Mouse (Mus musculus): ENCODE results near the gene Sgsh. TPM values are rescaled to one million over a fixed set of nuclear protein-coding genes. Genes with fewer than 3 reads are reported as not detected.

Sgsh gene
- polyA plus RNA-seq, 1 experiment from 2014 or later, result 4.1 TPM

MicroRNAs encoded within 50 kb of the gene (microRNA counts, 519-probe panel; counts per million panel counts)
- microRNA mmu-miR-1932, result 386 counts per million, percentile 18 among the panel's probes with 10 or more counts

Small RNAs within 50 kb of the gene (microRNA-seq; reads per million reads assigned to microRNA genes)
- not detected for gene Mir1932

Other genes starting within 250 kb of the Sgsh start
- 47.7 and 56.7 TPM in 2 replicates for gene Tbc1d16, start 127.0 kb downstream of the Sgsh start, polyA plus RNA-seq (2015; fragmentation: Nextera tagmentation; extraction: Ambion mirVana)
- 18.0 and 20.1 TPM in 2 replicates for gene Ccdc40, start 127.0 kb downstream of the Sgsh start, polyA plus RNA-seq (2015; fragmentation: Nextera tagmentation; extraction: Ambion mirVana)
- 102 and 120 TPM in 2 replicates for gene Gaa, start 87.6 kb downstream of the Sgsh start, polyA plus RNA-seq (2015; fragmentation: Nextera tagmentation; extraction: Ambion mirVana)
- gene Eif4a3, start 55.4 kb downstream of the Sgsh start, polyA plus RNA-seq (2015; fragmentation: Nextera tagmentation; extraction: Ambion mirVana), result 228 and 237 TPM in 2 replicates
- gene Card14, start 47.8 kb downstream of the Sgsh start, polyA plus RNA-seq (2015; fragmentation: Nextera tagmentation; extraction: Ambion mirVana), result 0.29 and 0.38 TPM in 2 replicates
- 7.5 and 7.9 TPM in 2 replicates for gene Slc26a11, start within 50 bp of the Sgsh start, polyA plus RNA-seq (2015; fragmentation: Nextera tagmentation; extraction: Ambion mirVana)
- gene Rnf213, start 37.6 kb upstream of the Sgsh start, polyA plus RNA-seq (2015; fragmentation: Nextera tagmentation; extraction: Ambion mirVana), result 0.57 and 0.90 TPM in 2 replicates
- 17.3 and 19.8 TPM in 2 replicates for gene Endov, start 135.8 kb upstream of the Sgsh start, polyA plus RNA-seq (2015; fragmentation: Nextera tagmentation; extraction: Ambion mirVana)
- gene Nptx1, start 192.2 kb upstream of the Sgsh start, polyA plus RNA-seq (2015; fragmentation: Nextera tagmentation; extraction: Ambion mirVana), result 12.4 and 12.6 TPM in 2 replicates
- 9.9 and 10.4 TPM in 2 replicates for gene Rptor, start 247.4 kb upstream of the Sgsh start, polyA plus RNA-seq (2015; fragmentation: Nextera tagmentation; extraction: Ambion mirVana)

Measured in midbrain, embryonic 16.5 days (tissue).